Mouse (Mus musculus) bone marrow macrophage, adult 2 months (primary cell): Measurements from ENCODE around the gene Ppard.

Experiments
- CTCF ChIP-seq: IDR thresholded peaks from 2 replicates; pipeline ENCODE4 v1.5.1; 2012; ENCODE audit warnings: low read depth, mild to moderate bottlenecking, low read length, moderate library complexity
- POLR2A ChIP-seq: IDR thresholded peaks from 2 replicates; pipeline ENCODE4 v1.6.1; 2012; ENCODE audit warnings: mild to moderate bottlenecking, low read depth, low read length, borderline replicate concordance

DNA sequence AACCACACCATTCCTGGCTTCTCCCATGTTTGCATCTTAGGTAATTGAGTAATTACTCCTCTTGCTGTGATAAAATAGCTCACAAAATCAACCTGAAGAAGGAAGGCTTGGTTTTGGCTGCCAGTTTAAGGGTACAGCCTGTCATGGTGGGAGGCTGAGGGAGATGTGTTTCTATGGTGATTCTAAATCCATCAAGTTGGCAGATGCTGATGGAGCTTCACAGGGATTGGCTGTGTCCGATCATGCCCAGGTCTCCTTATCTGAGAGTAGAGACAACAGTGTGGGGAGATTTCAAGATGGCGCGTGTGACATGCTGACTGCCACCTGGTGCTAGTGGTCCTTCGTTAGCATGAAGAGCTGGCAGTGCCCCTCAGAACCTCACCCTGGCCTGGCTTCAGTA is 89.2 kb downstream of the Ppard start:
- TF ChIP-seq CTCF (no peak), POLR2A (no peak)
